Mouse (Mus musculus) kidney, postnatal 25 days (tissue): ENCODE results near the gene 6330409D20Rik.

Source experiments
- DNase-seq, 2 experiments: peaks; one replicate each; pipeline ENCODE4 v3.0.0; 2021; ENCODE audit warnings: mixed read lengths in 2 of 2

6330409D20Rik gene

GRCm38 (mm10) chr2:32722046-32722445, 18.8 kb downstream of the 6330409D20Rik start:
- DNase-seq = no peak

DNA sequence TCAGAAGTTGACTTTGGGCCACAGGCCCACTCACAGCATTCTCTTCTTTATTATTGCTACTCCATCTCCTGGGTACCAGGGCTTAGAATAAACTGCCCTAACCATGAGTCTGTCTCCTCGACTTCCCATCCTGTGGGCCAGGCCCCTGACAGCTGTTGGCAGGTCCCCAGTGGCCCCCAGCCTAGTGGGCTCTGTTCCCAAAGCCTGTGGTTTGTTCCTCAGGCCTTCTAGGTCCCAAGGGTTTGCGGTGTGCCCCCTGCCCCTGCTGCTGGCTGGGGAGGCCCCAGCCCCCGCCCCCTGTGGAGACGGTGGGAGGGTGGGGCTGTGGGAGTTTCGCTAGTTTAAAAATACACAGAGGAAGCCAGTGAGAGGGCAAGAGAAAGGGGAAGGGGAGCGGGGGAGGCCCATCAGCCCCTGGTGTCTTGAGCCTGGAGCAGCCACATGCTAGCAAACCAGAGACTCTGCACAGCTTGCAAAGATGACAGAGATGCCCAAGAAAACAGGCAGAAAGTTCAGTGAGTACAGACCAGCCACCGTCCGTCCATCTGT, 20.1 kb downstream of the 6330409D20Rik start, which contains the start of gene Sh2d3c:
Sh2d3c (plus strand) TSS at position 375 of the 549 bp plus-strand sequence.
- peak; percentile 52 to 69 for DNase-seq

DNA sequence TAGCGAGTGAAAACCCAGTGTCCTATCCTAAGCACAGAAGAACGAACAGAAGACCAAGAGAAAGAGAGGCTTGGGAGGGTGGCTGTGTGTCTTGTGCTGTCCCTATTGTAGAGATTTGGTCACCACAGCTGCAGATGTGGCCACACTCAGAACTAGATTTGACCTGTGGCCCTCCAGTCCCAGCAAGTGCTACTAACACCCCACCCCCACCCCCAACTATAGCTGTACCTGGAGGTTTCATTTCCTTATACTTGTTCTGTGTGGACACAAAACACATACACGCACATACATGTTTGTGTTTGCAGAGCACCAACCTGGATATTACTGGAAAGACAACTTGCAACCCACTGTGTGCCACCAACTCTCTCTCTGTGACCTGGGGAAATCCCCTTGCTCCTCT, 20.8 kb downstream of the 6330409D20Rik start:
- no peak for DNase-seq

DNA sequence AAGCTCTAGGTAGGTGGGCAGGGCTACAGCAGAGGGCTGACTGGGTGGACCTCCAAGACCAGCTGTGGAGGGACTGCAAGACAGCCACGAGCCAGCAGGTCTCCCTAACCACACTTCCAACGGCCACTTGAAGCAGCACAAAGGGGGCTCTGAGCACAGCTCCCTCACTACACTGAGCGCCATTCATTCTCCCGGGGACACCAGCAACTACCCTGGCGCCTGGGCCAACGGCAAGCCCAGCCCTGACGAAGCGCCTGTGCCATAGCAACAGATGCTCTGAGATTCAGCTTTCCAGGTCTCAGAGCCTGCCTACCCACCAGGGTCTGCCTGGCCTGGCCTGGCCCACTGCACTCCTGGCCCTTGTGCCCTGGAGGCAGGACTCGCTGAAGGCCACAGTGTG, 22.1 kb downstream of the 6330409D20Rik start:
- DNase-seq = no peak

GRCm38 (mm10) chr2:32714987-32715425, 25.8 kb downstream of the 6330409D20Rik start:
- DNase-seq = peak in 1 of 2 experiments; percentile 70

DNA sequence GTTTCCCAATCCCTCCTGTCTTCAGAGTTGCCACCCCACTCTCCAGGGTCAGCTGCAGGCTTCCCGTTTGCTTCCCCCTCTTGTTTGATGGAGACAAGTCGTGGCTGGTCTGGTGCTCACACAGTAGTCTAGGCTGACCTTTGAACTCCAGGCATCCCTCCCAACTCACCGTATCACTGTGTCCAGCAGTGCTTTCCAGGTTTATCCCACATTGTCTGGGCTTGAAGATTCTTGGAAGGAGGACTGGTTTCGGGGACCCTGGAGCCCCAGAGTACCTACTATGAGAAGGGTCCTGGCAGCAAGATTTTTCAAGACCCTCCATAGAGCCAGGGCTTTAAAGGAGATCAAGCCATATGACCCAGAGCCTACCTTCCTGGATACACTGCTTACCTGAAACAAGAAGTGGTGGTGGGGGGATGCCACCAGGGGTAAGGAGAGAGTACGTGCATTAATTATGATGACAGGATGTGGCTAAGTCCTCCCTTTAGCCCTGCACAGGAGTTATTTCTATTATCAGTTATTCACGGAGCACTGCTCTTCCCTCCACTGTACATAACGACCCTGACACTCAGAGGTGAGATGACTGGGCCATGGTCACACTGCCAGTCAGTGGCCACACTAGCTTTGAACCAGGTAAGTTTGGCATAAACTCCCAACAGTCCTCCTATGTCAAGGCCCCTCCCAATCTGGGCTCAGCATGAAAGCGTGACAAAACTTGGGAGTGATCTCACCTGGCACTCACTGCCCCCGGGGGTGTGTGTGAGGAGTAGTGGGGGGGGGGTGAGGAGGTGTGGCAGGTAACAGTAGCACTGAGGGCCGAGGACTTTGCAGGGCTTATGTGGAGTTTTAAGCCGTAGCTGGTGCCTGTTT, 26.5 kb downstream of the 6330409D20Rik start:
- DNase-seq = peak in 1 of 2 experiments; percentile 60

DNA sequence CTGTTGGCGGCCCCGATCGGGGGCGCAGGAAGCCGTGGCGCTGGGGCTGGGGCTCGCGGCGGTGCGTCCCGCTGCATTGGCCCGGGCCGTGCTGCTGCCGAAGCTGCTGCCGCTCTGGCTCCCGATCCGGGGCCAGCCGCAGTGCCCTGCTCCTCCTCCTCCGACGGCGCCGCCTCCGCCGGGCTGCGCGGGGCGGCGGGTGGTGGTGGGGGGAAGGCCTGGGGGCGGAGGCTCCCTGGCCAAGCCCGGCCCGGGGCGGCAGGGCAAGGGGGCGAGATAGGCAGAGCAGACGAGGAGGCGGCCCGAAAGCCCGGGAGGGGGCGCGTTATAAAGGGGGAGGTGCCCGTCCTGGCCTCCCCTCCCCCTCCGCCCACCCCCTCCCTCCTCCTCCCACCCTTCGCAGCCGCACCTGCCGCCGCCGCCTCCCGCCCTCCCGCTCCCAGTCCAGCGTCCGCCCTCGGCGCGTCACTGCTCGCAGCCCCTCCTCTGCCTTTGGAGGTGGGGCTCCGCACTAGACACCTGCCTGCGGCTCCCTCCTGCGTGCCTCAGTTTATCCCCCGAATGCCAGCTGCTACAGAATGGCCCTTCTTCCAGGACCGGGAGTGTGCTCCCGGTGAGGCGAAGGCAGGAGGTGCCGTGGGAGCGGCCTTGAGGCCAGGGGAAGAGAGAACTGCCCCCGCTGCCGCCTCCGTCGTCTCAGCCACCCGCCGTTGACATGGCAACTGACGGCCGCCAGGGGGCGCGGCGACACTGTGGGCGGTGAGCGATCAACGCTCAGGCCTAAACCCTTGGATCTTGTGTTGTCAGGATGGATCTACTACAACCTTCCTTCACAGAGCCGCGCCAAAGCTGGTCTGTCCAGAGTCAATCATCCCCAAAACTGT, 27.6 kb downstream of the 6330409D20Rik start, which contains the start of gene Cdk9:
Cdk9 (minus strand) TSS at position 143 of the 884 bp plus-strand sequence.
- peak; percentile 91 to 96 for DNase-seq

DNA sequence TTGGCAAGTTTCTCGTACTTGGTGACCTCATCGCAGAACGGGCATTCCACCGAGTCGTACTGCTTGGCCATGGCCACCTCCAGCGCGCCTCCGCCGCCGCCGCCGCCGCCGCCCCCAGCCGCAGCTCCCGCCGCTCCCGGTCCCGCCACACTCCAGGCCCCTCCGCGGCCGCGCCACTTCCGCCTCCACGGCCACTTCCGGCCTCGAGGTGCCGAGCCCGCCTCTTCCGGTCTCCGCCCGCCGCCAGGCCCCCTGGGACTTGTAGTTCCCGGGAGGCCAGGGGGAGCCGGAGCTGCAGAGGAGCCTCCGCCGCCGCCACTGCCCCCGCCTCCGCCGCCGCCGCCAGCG, 28.3 kb downstream of the 6330409D20Rik start:
- peak; percentile 93 to 97 for DNase-seq

- peak; percentile 84 to 90 for DNase-seq
Observed at GRCm38 (mm10) chr2:32712108-32712551, 28.7 kb downstream of the 6330409D20Rik start.

GRCm38 (mm10) chr2:32711301-32712056, 29.3 kb downstream of the 6330409D20Rik start:
- no peak for DNase-seq

DNA sequence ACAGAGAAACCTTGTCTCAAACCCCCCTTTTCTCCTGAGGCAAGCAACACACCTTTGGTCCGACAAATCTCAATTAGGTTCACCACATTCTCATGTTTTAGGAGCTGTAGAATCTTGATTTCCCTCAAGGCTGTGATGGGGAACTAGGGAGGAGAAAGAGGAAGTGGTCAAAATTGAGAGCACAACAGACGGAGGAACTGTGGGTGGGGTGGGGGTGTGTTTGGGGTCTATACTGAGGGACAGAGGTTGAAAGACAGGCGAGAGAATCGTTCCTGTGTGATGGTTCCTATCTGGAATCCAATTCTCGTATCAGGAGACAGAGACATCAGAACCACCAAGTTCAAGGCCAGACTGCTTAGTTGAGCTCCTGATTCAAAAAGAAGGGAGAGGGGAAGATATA, 30.4 kb downstream of the 6330409D20Rik start:
- DNase-seq = peak in 1 of 2 experiments; percentile 33

- DNase-seq = peak in 1 of 2 experiments; percentile 48
Observed at GRCm38 (mm10) chr2:32709521-32710137, 31.2 kb downstream of the 6330409D20Rik start.

DNA sequence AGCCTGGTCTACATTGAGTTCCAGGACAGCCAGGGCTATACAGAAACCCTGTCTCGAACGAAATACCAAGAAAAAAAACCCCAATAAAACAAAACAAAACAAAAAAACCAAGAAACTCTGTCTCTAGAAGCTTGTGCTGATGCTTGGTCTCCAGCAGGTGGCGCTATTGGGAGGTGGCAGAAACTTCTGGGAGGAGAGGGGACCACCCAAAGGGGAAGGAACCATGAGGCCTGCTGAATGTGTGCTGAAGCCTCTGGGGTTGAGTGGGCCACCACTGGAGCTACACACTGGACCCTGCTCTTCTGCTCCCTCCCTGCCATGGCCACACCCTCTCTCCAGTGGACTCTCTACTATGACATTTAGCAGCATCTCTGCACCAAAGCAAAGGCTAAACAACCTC, 32.2 kb downstream of the 6330409D20Rik start:
- DNase-seq = peak; percentile 55 to 59

DNA sequence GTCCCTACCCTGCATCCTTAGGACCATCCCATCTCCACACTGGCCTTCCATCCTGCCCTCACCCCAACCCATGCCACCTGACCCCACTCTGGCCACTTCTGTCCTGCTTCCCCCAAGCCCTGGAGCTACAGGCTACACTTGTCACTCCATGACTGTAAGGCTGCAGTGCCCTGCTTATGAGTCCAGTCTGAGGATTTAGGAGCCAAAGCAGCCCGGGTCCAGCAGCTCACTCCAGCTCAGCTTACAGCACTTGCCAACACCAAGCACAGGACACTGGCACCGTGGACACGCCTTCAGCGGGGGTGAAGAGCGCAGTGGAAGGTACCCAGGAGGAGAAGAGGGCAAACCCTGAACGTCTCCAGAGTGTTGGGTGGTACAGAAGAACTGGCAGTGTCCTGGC, 33.8 kb downstream of the 6330409D20Rik start:
- DNase-seq = peak in 1 of 2 experiments; percentile 33

DNA sequence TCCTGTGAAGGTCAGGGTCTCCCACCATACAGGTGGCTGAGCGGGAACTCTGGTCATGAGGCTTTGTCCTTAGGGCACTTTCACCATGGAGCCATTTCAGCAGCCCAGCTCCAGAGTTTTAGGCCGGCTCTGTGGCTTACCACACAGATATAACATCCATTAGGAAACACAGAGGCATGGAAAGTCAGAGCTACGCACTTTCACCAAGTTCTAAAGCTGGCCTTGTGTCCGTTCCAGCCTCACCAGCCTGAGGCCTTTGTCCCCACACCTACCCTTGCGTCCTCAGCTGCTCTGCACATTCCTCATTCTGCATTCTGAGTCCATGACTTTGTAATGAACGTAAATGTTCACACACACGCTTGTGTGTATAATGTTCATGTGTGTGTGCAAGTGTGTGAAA, 35.8 kb downstream of the 6330409D20Rik start:
- peak in 1 of 2 experiments; percentile 65 for DNase-seq

DNA sequence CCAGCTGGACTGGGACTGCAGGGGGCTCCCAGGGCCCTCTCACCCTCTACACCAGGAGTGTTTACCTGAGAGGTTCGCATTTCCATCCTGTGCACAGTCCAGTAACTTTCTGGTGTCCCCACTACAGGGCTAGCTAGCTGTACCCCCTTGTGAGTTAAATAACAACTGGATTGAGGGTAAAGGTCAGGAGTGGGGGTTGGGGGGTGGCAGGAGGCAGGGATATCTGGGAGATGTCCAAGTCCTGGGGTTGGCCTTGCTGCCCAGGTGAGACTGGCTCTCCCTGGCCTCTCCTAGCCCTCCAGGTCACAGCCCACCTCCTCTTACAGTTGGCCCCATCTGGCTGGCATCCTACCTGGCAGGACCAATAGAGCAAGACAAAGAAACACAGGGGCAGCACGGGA, 36.8 kb downstream of the 6330409D20Rik start, which contains the start of gene Fpgs:
Fpgs (minus strand) TSS at position 125 of the 401 bp plus-strand sequence.
- peak; percentile 89 to 94 for DNase-seq

GRCm38 (mm10) chr2:32703046-32703445, 37.8 kb downstream of the 6330409D20Rik start:
- no peak for DNase-seq

- peak; percentile 41 to 73 for DNase-seq
Observed at GRCm38 (mm10) chr2:32700966-32701743, 39.7 kb downstream of the 6330409D20Rik start.

DNA sequence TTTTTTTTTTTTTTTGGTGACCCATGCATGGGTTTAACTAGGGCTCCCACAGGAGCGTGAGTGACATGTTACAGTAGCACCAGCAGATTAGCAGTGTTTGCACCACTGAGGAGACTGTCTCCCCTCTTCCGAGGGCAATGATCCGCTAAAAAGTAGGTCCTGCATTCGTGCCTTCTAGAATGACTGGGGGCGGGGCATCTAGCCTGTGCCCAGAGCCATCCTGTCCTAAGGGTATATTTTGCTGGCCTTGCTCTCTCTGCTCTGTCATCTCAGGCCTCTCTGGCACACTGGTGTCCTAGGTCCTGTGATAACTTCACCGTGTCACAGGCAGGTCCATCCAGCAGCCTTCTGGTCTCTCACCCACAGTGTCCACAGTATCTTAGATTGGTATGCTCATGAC, 41.1 kb downstream of the 6330409D20Rik start:
- DNase-seq = peak; percentile 43 to 58

DNA sequence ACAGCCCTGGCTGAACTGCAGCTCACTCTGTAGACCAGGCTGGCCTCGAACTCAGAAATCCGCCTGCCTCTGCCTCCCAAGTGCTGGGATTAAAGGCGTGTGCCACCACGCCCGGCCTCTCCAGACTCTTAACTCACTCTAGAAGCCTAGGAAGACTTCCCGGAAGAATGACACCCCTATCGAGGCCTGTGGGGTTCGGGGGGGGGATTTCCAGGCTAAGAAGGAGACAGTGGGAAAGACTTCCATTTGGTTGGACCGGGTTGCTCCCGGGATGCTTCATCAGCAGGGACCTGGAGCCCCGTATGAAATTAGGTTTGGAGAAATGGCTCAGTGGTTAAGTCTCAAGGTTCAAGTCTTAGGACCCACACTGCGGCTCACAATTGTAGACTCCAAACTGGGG, 46.1 kb downstream of the 6330409D20Rik start:
- DNase-seq = no peak
